Mouse (Mus musculus): ENCODE data around the gene Arl10.

GRCm38 (mm10) chr13:54564232-54565200 is 10.3 kb upstream of the Arl10 start:
- TF ChIP-seq EP300 (IDR thresholded peaks at IDR 0.05; ENCODE audit: low read depth): no peak
- TF ChIP-seq CTCF (IDR thresholded peaks at IDR 0.05; ENCODE audit: low read depth): no peak

Measured in heart, postnatal 0 days (tissue).